Mouse (Mus musculus): ENCODE data around the gene Fam171a2. TPM values are rescaled to one million over a fixed set of nuclear protein-coding genes. Genes with fewer than 3 reads are reported as not detected.

The Fam171a2 gene
- polyA plus RNA-seq, 1 experiment = 0.01 TPM

GRCm38 (mm10) chr11:102446581-102447461, 661 bp downstream of the Fam171a2 start:
- Histone ChIP-seq H3K36me3 (ENCODE audit: control insufficient read depth) (no peaks in the 10 kb centered on the region), H3K4me3 (replicated peaks) (peak overlapping the region; percentile 48), H3K9me3 (ENCODE audit: control insufficient read depth, low read length) (peaks cover 8% of the 10 kb centered on the region), H3K4me1 (ENCODE audit: control insufficient read depth) (peaks cover 13% of the 10 kb centered on the region), H3K27me3 (ENCODE audit: control insufficient read depth) (peaks cover 88% of the 10 kb centered on the region)
- no peak for TF ChIP-seq GATA1 (IDR thresholded peaks at IDR 0.05; ENCODE audit: low read length)
- no peak for TF ChIP-seq TAL1 (IDR thresholded peaks at IDR 0.05; ENCODE audit: low read length)

- Histone ChIP-seq H3K36me3 (ENCODE audit: control insufficient read depth) (no peaks in the 10 kb centered on the region), H3K4me1 (ENCODE audit: control insufficient read depth) (peaks cover 13% of the 10 kb centered on the region), H3K9me3 (ENCODE audit: control insufficient read depth, low read length) (peaks cover 8% of the 10 kb centered on the region), H3K4me3 (replicated peaks) (no peak overlapping the region), H3K27me3 (ENCODE audit: control insufficient read depth) (peaks cover 85% of the 10 kb centered on the region)
- TF ChIP-seq GATA1 (IDR thresholded peaks at IDR 0.05; ENCODE audit: low read length) (no peak), TAL1 (IDR thresholded peaks at IDR 0.05; ENCODE audit: low read length) (no peak)
Observed at GRCm38 (mm10) chr11:102445891-102446361, 1.6 kb downstream of the Fam171a2 start.

- H3K36me3 ChIP-seq (ENCODE audit: control insufficient read depth) = no peaks in the 10 kb centered on the region
- H3K4me1 ChIP-seq (ENCODE audit: control insufficient read depth) = peaks cover 13% of the 10 kb centered on the region
- H3K27me3 ChIP-seq (ENCODE audit: control insufficient read depth) = peaks cover 82% of the 10 kb centered on the region
- H3K4me3 ChIP-seq (replicated peaks) = no peak overlapping the region
- peaks cover 8% of the 10 kb centered on the region for H3K9me3 ChIP-seq (ENCODE audit: control insufficient read depth, low read length)
- TF ChIP-seq GATA1 (IDR thresholded peaks at IDR 0.05; ENCODE audit: low read length) = no peak
- TF ChIP-seq TAL1 (IDR thresholded peaks at IDR 0.05; ENCODE audit: low read length) = no peak
Observed at GRCm38 (mm10) chr11:102445264-102445890, 2.1 kb downstream of the Fam171a2 start.

DNA sequence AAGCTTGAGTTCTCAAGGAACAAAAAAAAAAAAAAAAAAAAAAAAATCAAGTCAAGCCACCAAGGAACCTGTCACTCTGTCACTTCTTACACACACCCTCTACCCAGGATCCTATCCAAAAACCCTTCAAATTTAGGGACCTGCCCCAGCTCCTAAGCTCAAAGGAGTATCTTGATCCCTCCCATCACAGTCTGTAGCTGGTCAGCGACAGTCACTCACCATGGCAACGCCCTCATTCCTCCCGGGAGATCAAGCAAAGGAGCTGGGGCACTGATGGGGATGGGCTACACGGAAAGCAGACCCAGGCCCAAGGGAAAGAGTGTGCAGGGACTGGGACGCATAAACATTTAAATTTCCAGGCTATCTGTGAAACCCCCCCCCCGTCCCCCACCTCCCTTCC, 2.7 kb downstream of the Fam171a2 start:
- peaks cover 13% of the 10 kb centered on the region for H3K4me1 ChIP-seq (ENCODE audit: control insufficient read depth)

GRCm38 (mm10) chr11:102444321-102444720, 3.2 kb downstream of the Fam171a2 start:
- Histone ChIP-seq H3K36me3 (ENCODE audit: control insufficient read depth) (no peaks in the 10 kb centered on the region), H3K4me3 (replicated peaks) (no peak overlapping the region), H3K27me3 (ENCODE audit: control insufficient read depth) (peaks cover 82% of the 10 kb centered on the region), H3K4me1 (ENCODE audit: control insufficient read depth) (peaks cover 13% of the 10 kb centered on the region), H3K9me3 (ENCODE audit: control insufficient read depth, low read length) (peaks cover 8% of the 10 kb centered on the region)
- TF ChIP-seq GATA1 (IDR thresholded peaks at IDR 0.05; ENCODE audit: low read length) (no peak), TAL1 (IDR thresholded peaks at IDR 0.05; ENCODE audit: low read length) (no peak)

More for the DNA sequence above, 2.7 kb downstream of the Fam171a2 start:
- Histone ChIP-seq H3K9me3 (ENCODE audit: control insufficient read depth, low read length) (peaks cover 8% of the 10 kb centered on the region), H3K4me3 (replicated peaks) (no peak overlapping the region), H3K36me3 (ENCODE audit: control insufficient read depth) (no peaks in the 10 kb centered on the region), H3K27me3 (ENCODE audit: control insufficient read depth) (peaks cover 82% of the 10 kb centered on the region)
- TF ChIP-seq TAL1 (IDR thresholded peaks at IDR 0.05; ENCODE audit: low read length) = no peak
- TF ChIP-seq GATA1 (IDR thresholded peaks at IDR 0.05; ENCODE audit: low read length) = no peak

- H3K9me3 ChIP-seq (ENCODE audit: control insufficient read depth, low read length) = peaks cover 10% of the 10 kb centered on the region
- TF ChIP-seq TAL1 (IDR thresholded peaks at IDR 0.05; ENCODE audit: low read length) (no peak), GATA1 (IDR thresholded peaks at IDR 0.05; ENCODE audit: low read length) (no peak)
- H3K4me1 ChIP-seq (ENCODE audit: control insufficient read depth) = peaks cover 13% of the 10 kb centered on the region
- no peak overlapping the region for H3K4me3 ChIP-seq (replicated peaks)
- H3K36me3 ChIP-seq (ENCODE audit: control insufficient read depth) = no peaks in the 10 kb centered on the region
- H3K27me3 ChIP-seq (ENCODE audit: control insufficient read depth) = peaks cover 82% of the 10 kb centered on the region
Observed at GRCm38 (mm10) chr11:102443740-102444139, 3.7 kb downstream of the Fam171a2 start.

- Histone ChIP-seq H3K4me3 (replicated peaks) (no peak overlapping the region), H3K9me3 (ENCODE audit: control insufficient read depth, low read length) (peaks cover 18% of the 10 kb centered on the region), H3K36me3 (ENCODE audit: control insufficient read depth) (no peaks in the 10 kb centered on the region), H3K4me1 (ENCODE audit: control insufficient read depth) (peaks cover 20% of the 10 kb centered on the region), H3K27me3 (ENCODE audit: control insufficient read depth) (peaks cover 82% of the 10 kb centered on the region)
- no peak for TF ChIP-seq TAL1 (IDR thresholded peaks at IDR 0.05; ENCODE audit: low read length)
- no peak for TF ChIP-seq GATA1 (IDR thresholded peaks at IDR 0.05; ENCODE audit: low read length)
Observed at GRCm38 (mm10) chr11:102442089-102442488, 5.4 kb downstream of the Fam171a2 start.

DNA sequence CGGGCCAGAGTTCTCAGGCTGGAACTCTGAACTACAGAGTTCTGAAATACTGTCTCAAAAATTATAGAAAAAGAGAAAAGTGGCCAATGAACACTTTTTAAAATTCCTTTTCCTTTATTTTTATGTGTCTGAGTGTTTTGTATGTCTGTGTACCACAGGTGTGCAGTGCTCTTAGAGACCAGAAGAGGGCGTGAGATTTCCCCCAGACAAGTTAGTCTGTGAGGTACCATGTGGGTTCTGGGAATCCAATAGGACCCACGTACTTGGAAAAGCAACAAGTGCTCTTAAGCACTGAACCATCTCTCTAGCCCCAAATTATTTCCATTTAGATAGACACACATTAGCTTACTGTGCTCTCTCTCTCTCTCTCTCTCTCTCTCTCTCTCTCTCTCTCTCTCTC, 6.0 kb downstream of the Fam171a2 start:
- peaks cover 15% of the 10 kb centered on the region for H3K4me1 ChIP-seq (ENCODE audit: control insufficient read depth)
- H3K4me3 ChIP-seq (replicated peaks) = no peak overlapping the region
- peaks cover under 1% of the 10 kb centered on the region; the same call in 1 of the 2 replicates for H3K36me3 ChIP-seq (ENCODE audit: control insufficient read depth)
- H3K9me3 ChIP-seq (ENCODE audit: control insufficient read depth, low read length) = peaks cover 17% of the 10 kb centered on the region
- H3K27me3 ChIP-seq (ENCODE audit: control insufficient read depth) = peaks cover 82% of the 10 kb centered on the region
- TF ChIP-seq GATA1 (IDR thresholded peaks at IDR 0.05; ENCODE audit: low read length) (no peak), TAL1 (IDR thresholded peaks at IDR 0.05; ENCODE audit: low read length) (no peak)

DNA sequence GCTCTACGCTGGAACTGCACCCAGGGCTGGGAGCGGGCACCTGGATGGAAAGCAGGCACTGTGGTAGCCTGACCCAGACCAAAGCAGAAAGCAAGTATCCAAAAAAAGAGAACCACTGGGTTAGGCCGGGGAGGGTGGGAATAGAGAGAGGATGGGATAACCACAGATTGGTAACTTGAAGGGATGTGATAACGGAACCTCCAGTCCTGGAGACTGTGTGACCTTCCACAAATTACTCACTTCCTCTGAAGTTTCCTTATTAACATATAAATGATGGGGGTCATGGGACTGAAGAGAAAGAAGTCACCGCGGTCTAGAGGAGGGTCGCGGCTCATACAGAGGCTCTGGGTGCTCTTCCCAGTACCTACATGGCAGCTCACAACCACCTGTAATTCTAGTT, 7.2 kb downstream of the Fam171a2 start:
- H3K4me3 ChIP-seq (replicated peaks) = no peak overlapping the region
- peaks cover 12% of the 10 kb centered on the region; the same call in 1 of the 2 replicates for H3K36me3 ChIP-seq (ENCODE audit: control insufficient read depth)
- peaks cover 13% of the 10 kb centered on the region for H3K4me1 ChIP-seq (ENCODE audit: control insufficient read depth)
- H3K9me3 ChIP-seq (ENCODE audit: control insufficient read depth, low read length) = peaks cover 17% of the 10 kb centered on the region
- TF ChIP-seq TAL1 (IDR thresholded peaks at IDR 0.05; ENCODE audit: low read length) (no peak), GATA1 (IDR thresholded peaks at IDR 0.05; ENCODE audit: low read length) (no peak)
- peaks cover 82% of the 10 kb centered on the region for H3K27me3 ChIP-seq (ENCODE audit: control insufficient read depth)

Data from erythroblast, embryonic 14.5 days (primary cell).